Comparison of ENCODE assay signal across 26 mouse cellular contexts in genomic region chr16:85019273-85019672, GRCm38 (mm10).
A peak's percentile ranks its signal among the peaks of the same experiment; 100 is the strongest.
DNase-seq lines count a peak whose midpoint lies in the region; ATAC-seq and TF ChIP-seq lines count a peak whose summit lies in the region.
"Had no signal": no experiment of that assay in that cellular context is flagged by ENCODE, and none has a peak within 500 bp of the region (broad histone marks: within the 10 kb centered on the region; RNA-seq: fewer than 3 reads in every experiment).

No protein-coding gene starts in this region.

- H3K27ac ChIP-seq in forebrain, embryonic 13.5 days, result peak overlapping the region; percentile 23
- no peak overlapping the region for H3K27ac ChIP-seq in forebrain, embryonic 11.5 days (ENCODE audit: low read depth, low read length)
- peak overlapping the region; percentile 28 for H3K27ac ChIP-seq in layer of hippocampus, adult 2 months
- peak overlapping the region; percentile 47; the same call in 1 of the 2 replicates for H3K27ac ChIP-seq in forebrain, embryonic 15.5 days (replicated peaks)
- H3K27ac ChIP-seq in midbrain, postnatal 0 days (ENCODE audit: low read depth, low read length), result 0 out of 2 replicates have a peak overlapping the region, but pooled peaks have one; percentile 19
- H3K27ac ChIP-seq: embryonic facial prominence, embryonic 12.5 days; heart, adult 2 months; heart, embryonic 15.5 days; intestine, embryonic 15.5 days; kidney, postnatal 0 days; limb, embryonic 10.5 days had no signal

- no peak overlapping the region for H3K9ac ChIP-seq in forebrain, embryonic 13.5 days
- H3K9ac ChIP-seq in forebrain, embryonic 11.5 days (ENCODE audit: low read length), result no peak overlapping the region
- no peak overlapping the region for H3K9ac ChIP-seq in forebrain, embryonic 15.5 days (replicated peaks)
- H3K9ac ChIP-seq in midbrain, postnatal 0 days (replicated peaks; ENCODE audit: low read length, poor library complexity, severe bottlenecking), result no peak overlapping the region
- H3K9ac ChIP-seq: embryonic facial prominence, embryonic 12.5 days; heart, embryonic 15.5 days; intestine, embryonic 15.5 days had no signal

- H3K4me3 ChIP-seq in forebrain, embryonic 13.5 days, result no peak overlapping the region
- H3K4me3 ChIP-seq in forebrain, embryonic 11.5 days (ENCODE audit: low read depth, low read length), result no peak overlapping the region
- no peak overlapping the region for H3K4me3 ChIP-seq in layer of hippocampus, adult 2 months
- H3K4me3 ChIP-seq in forebrain, embryonic 15.5 days, result no peak overlapping the region
- no peak overlapping the region for H3K4me3 ChIP-seq in midbrain, postnatal 0 days (ENCODE audit: low read depth, low read length)
- H3K4me3 ChIP-seq: embryonic facial prominence, embryonic 12.5 days; erythroblast, embryonic 14.5 days; heart, adult 2 months; heart, embryonic 15.5 days; intestine, embryonic 15.5 days; limb, embryonic 10.5 days had no signal

- TF ChIP-seq CTCF in layer of hippocampus, adult 2 months (conservative IDR thresholded peaks at IDR 0.05), result no peak
- no peak for TF ChIP-seq CTCF in midbrain, postnatal 0 days (IDR thresholded peaks at IDR 0.05)

- 0 out of 2 replicates have a peak, but pooled peaks have one; percentile 39 for ATAC-seq in forebrain, embryonic 13.5 days
- no peak for ATAC-seq in forebrain, embryonic 11.5 days (replicated peaks; ENCODE audit: low FRiP score)
- no peak for ATAC-seq in forebrain, embryonic 15.5 days (replicated peaks)
- ATAC-seq in midbrain, postnatal 0 days (ENCODE audit: low FRiP score), result no peak
- ATAC-seq: activated CD4-positive, CD25-positive, alpha-beta regulatory T cell, adult 4 months; CD4-positive, CD25-positive, alpha-beta regulatory T cell, adult 4 months; intestine, embryonic 15.5 days had no signal

- no peaks in the 10 kb centered on the region for H3K27me3 ChIP-seq in forebrain, embryonic 13.5 days
- H3K27me3 ChIP-seq in forebrain, embryonic 11.5 days (ENCODE audit: control insufficient read depth, insufficient read depth, low read length), result no peaks in the 10 kb centered on the region
- no peaks in the 10 kb centered on the region for H3K27me3 ChIP-seq in forebrain, embryonic 15.5 days
- H3K27me3 ChIP-seq in midbrain, postnatal 0 days (ENCODE audit: insufficient read depth, low read length), result no peaks in the 10 kb centered on the region
- H3K27me3 ChIP-seq: embryonic facial prominence, embryonic 12.5 days; heart, embryonic 15.5 days; intestine, embryonic 15.5 days had no signal

- WGBS in forebrain, embryonic 13.5 days, result 29% methylated on average over 5 of the region's 5 CpGs
- WGBS in forebrain, embryonic 11.5 days, result 71% methylated on average over 5 of the region's 5 CpGs
- WGBS in forebrain, embryonic 15.5 days, result 21% methylated on average over 5 of the region's 5 CpGs
- 44% methylated on average over 5 of the region's 5 CpGs for WGBS in midbrain, postnatal 0 days

- no peaks in the 10 kb centered on the region for H3K9me3 ChIP-seq in forebrain, embryonic 13.5 days (replicated peaks)
- no peaks in the 10 kb centered on the region for H3K9me3 ChIP-seq in forebrain, embryonic 11.5 days (ENCODE audit: control insufficient read depth, low read length)
- H3K9me3 ChIP-seq in forebrain, embryonic 15.5 days, result no peaks in the 10 kb centered on the region
- no peaks in the 10 kb centered on the region for H3K9me3 ChIP-seq in midbrain, postnatal 0 days (ENCODE audit: low read length)
- H3K9me3 ChIP-seq: embryonic facial prominence, embryonic 12.5 days; heart, embryonic 15.5 days; intestine, embryonic 15.5 days; limb, embryonic 10.5 days had no signal

- no peak overlapping the region for H3K4me2 ChIP-seq in forebrain, embryonic 13.5 days
- H3K4me2 ChIP-seq in forebrain, embryonic 11.5 days (ENCODE audit: low read depth, low read length, severe bottlenecking), result no peak overlapping the region
- H3K4me2 ChIP-seq in forebrain, embryonic 15.5 days (replicated peaks), result no peak overlapping the region
- no peak overlapping the region for H3K4me2 ChIP-seq in midbrain, postnatal 0 days (ENCODE audit: low read depth, low read length, poor library complexity, severe bottlenecking)
- H3K4me2 ChIP-seq: embryonic facial prominence, embryonic 12.5 days; heart, embryonic 15.5 days; intestine, embryonic 15.5 days had no signal

- peaks cover 22% of the 10 kb centered on the region for H3K36me3 ChIP-seq in forebrain, embryonic 13.5 days (ENCODE audit: poor library complexity, severe bottlenecking)
- H3K36me3 ChIP-seq in forebrain, embryonic 11.5 days (ENCODE audit: control insufficient read depth, insufficient read depth, low read length), result peaks cover 2% of the 10 kb centered on the region; the same call in 1 of the 2 replicates
- peaks cover 23% of the 10 kb centered on the region; the same call in 1 of the 2 replicates for H3K36me3 ChIP-seq in forebrain, embryonic 15.5 days
- H3K36me3 ChIP-seq in midbrain, postnatal 0 days (ENCODE audit: insufficient read depth, low read length), result peaks cover 19% of the 10 kb centered on the region

- H3K4me1 ChIP-seq in forebrain, embryonic 13.5 days, result peaks cover 13% of the 10 kb centered on the region; the same call in 1 of the 2 replicates
- H3K4me1 ChIP-seq in forebrain, embryonic 11.5 days (replicated peaks; ENCODE audit: control insufficient read depth, insufficient read depth, low read length), result peaks cover 2% of the 10 kb centered on the region; the same call in 1 of the 2 replicates
- peaks cover 13% of the 10 kb centered on the region for H3K4me1 ChIP-seq in forebrain, embryonic 15.5 days
- H3K4me1 ChIP-seq in midbrain, postnatal 0 days (ENCODE audit: insufficient read depth, low read length), result no peaks in the 10 kb centered on the region
- H3K4me1 ChIP-seq: embryonic facial prominence, embryonic 12.5 days; intestine, embryonic 15.5 days; limb, embryonic 10.5 days had no signal

- DNase-seq in forebrain, embryonic 11.5 days (ENCODE audit: low spot score), result no peak
- DNase-seq in layer of hippocampus, adult 2 months (ENCODE audit: low spot score in 2 of 2), result no peak
- no peak for DNase-seq in layer of hippocampus, adult 18-20 months (ENCODE audit: low spot score in 2 of 2)
- no peak for DNase-seq in midbrain, postnatal 0 days (ENCODE audit: low spot score)
- no peak for DNase-seq in gastrocnemius, postnatal 25 days
- no peak for DNase-seq in urinary bladder, adult 2 months (ENCODE audit: low spot score)
- DNase-seq: adrenal gland, postnatal 14 days; cerebellum, adult 11 months; cerebellum, postnatal 10 days; gastrocnemius, postnatal 10 days; heart, adult 2 months; heart, postnatal 4 days; layer of hippocampus, postnatal 36 days; lung, adult 2 months; lung, postnatal 4 days; thymus, postnatal 14 days had no signal
